Mouse (Mus musculus) kidney, postnatal 0 days (tissue): Measurements from ENCODE around the gene Fam173b. TPM values are rescaled to one million over a fixed set of nuclear protein-coding genes. Genes with fewer than 3 reads are reported as not detected.
A peak's percentile ranks its signal among the peaks of the same experiment; 100 is the strongest.

Source experiments
- ATAC-seq: fragments of 200-750 bp; cut with Nextera tagmentation; replicated peaks from 2 replicates; pipeline ENCODE4 v1.8.0; 2017; ENCODE audit warnings: low read depth, moderate number of reproducible peaks, moderate TSS enrichment, moderate library complexity; ENCODE audit not compliant: low FRiP score
- DNase-seq: peaks from one replicate; pipeline ENCODE4 v3.0.0-alpha.2; 2016; ENCODE audit warnings: low spot score
- H3K27ac ChIP-seq: fragments of 300-500 bp; sonication (generic); 2 replicates; pipeline ENCODE4 v1.5.1; 2014; ENCODE audit warnings: mild to moderate bottlenecking
- H3K27me3 ChIP-seq: fragments of 300-500 bp; sonication (generic); 2 replicates; pipeline ENCODE4 v1.6.1; 2014; ENCODE audit warnings: low read length, mixed read lengths; ENCODE audit not compliant: insufficient read depth
- H3K36me3 ChIP-seq: fragments of 300-500 bp; sonication (generic); 2 replicates; pipeline ENCODE4 v1.6.1; 2014; ENCODE audit warnings: low read length, mixed read lengths; ENCODE audit not compliant: insufficient read depth
- H3K4me1 ChIP-seq: fragments of 300-500 bp; sonication (generic); replicated peaks from 2 replicates; pipeline ENCODE4 v1.6.1; 2014; ENCODE audit warnings: antibody characterized with exemption, low read length, mixed read lengths; ENCODE audit not compliant: insufficient read depth
- H3K4me2 ChIP-seq: fragments of 300-500 bp; sonication (generic); 2 replicates; pipeline ENCODE4 v1.6.1; 2014; ENCODE audit warnings: mild to moderate bottlenecking, low read length, moderate library complexity, mixed read lengths
- H3K4me3 ChIP-seq: fragments of 300-500 bp; sonication (generic); replicated peaks from 2 replicates; pipeline ENCODE4 v1.5.1; 2014; ENCODE audit warnings: low read depth, low read length
- H3K9ac ChIP-seq: fragments of 300-500 bp; sonication (generic); 2 replicates; pipeline ENCODE4 v1.6.1; 2014; ENCODE audit warnings: low read depth, low read length
- H3K9me3 ChIP-seq: fragments of 300-500 bp; sonication (generic); replicated peaks from 2 replicates; pipeline ENCODE4 v1.6.1; 2016; ENCODE audit warnings: low read length, inconsistent platforms, mixed read lengths
- CTCF ChIP-seq: IDR thresholded peaks from 2 replicates; pipeline ENCODE4 v1.5.1; 2016; ENCODE audit warnings: antibody characterized with exemption, low read depth, mild to moderate bottlenecking, moderate library complexity
- WGBS: fragments of 180-500 bp; shearing (Covaris S2); extraction: QIAGEN DNeasy Blood & Tissue Kit; methylation state at CpG from one replicate; pipeline ENCODE4 v1.1.7; 2014; 5-methylcytosine and 5-hydroxymethylcytosine counted together
- polyA plus RNA-seq: library from polyadenylated mRNA; unstranded; fragments of >200 nt; fragmentation: Nextera tagmentation; extraction: Ambion mirVana; gene quantifications from 2 replicates; pipeline ENCODE4 v1.2.1, GENCODE M21; 2015

Gene Fam173b
- polyA plus RNA-seq, 1 experiment from 2014 or later, result 14.6 TPM

DNA sequence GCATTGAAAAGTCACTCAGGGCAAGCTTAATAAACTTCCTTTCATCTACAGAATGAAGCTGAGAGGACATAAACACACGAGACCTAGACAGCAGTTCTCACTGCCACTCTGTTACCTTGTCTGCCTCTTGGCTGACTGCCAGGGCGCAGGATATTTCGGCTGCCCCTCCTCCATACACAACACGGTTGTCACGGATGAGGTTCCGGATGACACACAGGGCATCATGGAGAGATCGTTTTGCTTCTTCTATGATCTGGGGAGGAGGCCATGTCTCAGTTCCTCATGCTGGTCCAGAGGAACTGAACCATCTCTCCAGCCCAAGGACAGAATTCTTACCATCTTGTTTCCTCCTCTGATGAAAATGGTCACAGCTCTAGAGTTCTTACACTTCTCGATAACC, 9.1 kb upstream of the Fam173b start:
- no peak for TF ChIP-seq CTCF
- 78% methylated on average over 8 of the region's 8 CpGs for WGBS
- no peak for DNase-seq

DNA sequence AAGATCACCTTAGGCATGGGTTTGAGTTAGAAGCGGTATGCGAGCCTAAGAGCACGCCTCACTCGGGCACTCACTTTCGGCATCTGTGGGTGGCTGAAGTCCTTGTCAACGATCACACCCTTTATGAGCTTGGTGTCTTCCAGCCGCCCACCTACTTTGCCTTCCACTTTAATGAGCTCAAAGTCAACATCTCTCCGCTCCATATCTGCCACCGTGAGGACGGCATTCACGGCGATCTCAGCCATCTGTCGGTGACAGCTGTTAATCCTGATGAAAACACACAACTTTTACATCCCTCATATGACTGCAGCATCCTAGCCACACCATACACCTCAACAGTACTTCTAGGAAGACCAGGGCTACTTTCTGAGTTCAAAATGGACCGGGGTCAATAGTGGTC, 7.4 kb upstream of the Fam173b start:
- Histone ChIP-seq H3K9ac (no peak overlapping the region), H3K4me1 (0 out of 2 replicates have a peak, but pooled peaks cover under 1% of the 10 kb centered on the region), H3K9me3 (no peaks in the 10 kb centered on the region), H3K27ac (no peak overlapping the region), H3K27me3 (no peaks in the 10 kb centered on the region), H3K4me3 (no peak overlapping the region), H3K4me2 (no peak overlapping the region), H3K36me3 (peaks cover 65% of the 10 kb centered on the region)
- whole genome bisulfite sequencing, result 84% methylated on average over 14 of the region's 14 CpGs
- no peak for TF ChIP-seq CTCF
- no peak for DNase-seq
- ATAC-seq, result no peak

More for the DNA sequence above, 9.1 kb upstream of the Fam173b start:
- peaks cover 65% of the 10 kb centered on the region for H3K36me3 ChIP-seq
- no peak overlapping the region for H3K9ac ChIP-seq
- H3K27me3 ChIP-seq, result no peaks in the 10 kb centered on the region
- H3K4me2 ChIP-seq, result no peak overlapping the region
- no peaks in the 10 kb centered on the region for H3K9me3 ChIP-seq
- no peak overlapping the region for H3K27ac ChIP-seq
- H3K4me1 ChIP-seq, result 0 out of 2 replicates have a peak, but pooled peaks cover 4% of the 10 kb centered on the region
- H3K4me3 ChIP-seq, result no peak overlapping the region
- ATAC-seq, result no peak

DNA sequence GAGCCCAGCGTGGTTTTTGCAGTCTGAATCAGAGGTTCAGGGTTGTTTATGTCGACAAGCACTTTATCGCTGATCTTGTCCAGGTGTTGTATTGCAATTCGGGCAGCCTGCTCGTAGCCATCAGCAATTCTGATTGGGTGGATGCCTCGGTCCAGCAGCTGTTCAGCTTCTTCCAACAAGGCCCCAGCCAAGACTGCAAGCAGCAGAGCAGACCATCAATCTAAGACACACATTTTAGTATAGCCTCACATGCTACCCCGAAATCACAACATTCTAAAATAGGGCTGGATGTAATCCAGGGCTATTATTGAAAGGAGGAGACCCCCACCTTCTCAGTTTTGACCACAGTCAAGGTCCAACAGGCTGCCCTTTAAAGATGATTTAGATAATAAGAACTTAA, 6.0 kb upstream of the Fam173b start:
- no peaks in the 10 kb centered on the region for H3K27me3 ChIP-seq
- H3K9me3 ChIP-seq, result no peaks in the 10 kb centered on the region
- no peak overlapping the region for H3K4me3 ChIP-seq
- TF ChIP-seq CTCF, result no peak
- H3K36me3 ChIP-seq, result peaks cover 54% of the 10 kb centered on the region
- no peak overlapping the region for H3K27ac ChIP-seq
- H3K4me1 ChIP-seq, result peaks cover 8% of the 10 kb centered on the region
- H3K4me2 ChIP-seq, result no peak overlapping the region
- 60% methylated on average over 7 of the region's 7 CpGs for WGBS
- ATAC-seq (peak; percentile 54; the same call in 1 of the 2 replicates), DNase-seq (peak; percentile 84)
- H3K9ac ChIP-seq, result no peak overlapping the region

DNA sequence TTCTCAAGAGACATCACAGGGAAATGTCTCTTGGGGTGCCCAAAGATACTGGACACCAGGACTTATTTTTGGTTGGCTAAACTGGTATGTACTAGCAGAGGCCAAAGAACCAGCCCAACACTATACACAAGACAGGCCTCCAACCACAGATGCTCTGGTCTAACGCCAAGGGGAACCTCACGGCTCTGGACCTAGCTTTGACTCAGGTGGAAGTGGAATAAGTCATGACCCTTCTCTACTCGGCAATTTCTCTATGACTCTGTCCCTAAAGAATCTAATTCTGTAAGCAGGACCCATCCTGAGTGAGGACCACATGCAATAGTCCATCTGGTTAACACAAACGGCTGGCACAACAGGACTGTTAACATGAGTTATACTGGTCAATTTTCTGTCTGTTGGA, 1.8 kb upstream of the Fam173b start:
- peak overlapping the region; percentile 90 for H3K4me2 ChIP-seq
- peaks cover 13% of the 10 kb centered on the region; the same call in 1 of the 2 replicates for H3K36me3 ChIP-seq
- no peaks in the 10 kb centered on the region for H3K27me3 ChIP-seq
- WGBS, result 55% methylated on average over 4 of the region's 4 CpGs
- DNase-seq, result no peak
- no peak for TF ChIP-seq CTCF
- H3K9me3 ChIP-seq, result no peaks in the 10 kb centered on the region
- ATAC-seq, result no peak
- no peak overlapping the region for H3K27ac ChIP-seq
- H3K4me1 ChIP-seq, result peaks cover 16% of the 10 kb centered on the region
- H3K4me3 ChIP-seq, result no peak overlapping the region
- H3K9ac ChIP-seq, result no peak overlapping the region

DNA sequence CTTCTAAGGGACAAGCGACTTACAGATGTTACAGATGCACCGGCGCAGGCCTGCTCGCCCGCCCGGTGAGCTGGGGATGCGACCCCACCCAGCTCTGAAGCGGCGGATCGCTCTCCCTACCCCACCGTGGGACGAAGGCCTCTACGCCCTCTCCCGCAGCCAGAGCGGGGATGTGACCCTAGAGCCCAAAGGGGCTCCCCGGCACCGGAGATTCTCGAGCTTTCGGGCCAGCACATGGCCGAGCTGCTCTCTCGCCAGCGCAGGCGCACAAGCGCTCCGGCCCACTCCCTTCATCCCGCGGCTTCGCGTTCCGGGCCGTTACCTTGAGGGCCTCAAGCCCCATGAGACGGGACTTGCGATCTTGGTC, 390 bp upstream of the Fam173b start:
- Histone ChIP-seq H3K9ac (peak overlapping the region; percentile 86), H3K4me2 (peak overlapping the region; percentile 90), H3K4me1 (peaks cover 16% of the 10 kb centered on the region), H3K36me3 (0 out of 2 replicates have a peak, but pooled peaks cover 3% of the 10 kb centered on the region), H3K27me3 (no peaks in the 10 kb centered on the region), H3K27ac (peak overlapping the region; percentile 55; the same call in 1 of the 2 replicates), H3K9me3 (no peaks in the 10 kb centered on the region), H3K4me3 (peak overlapping the region; percentile 84)
- DNase-seq (no peak), ATAC-seq (peak; percentile 72)
- TF ChIP-seq CTCF, result no peak
- WGBS, result under 1% methylated on average over 33 of the region's 33 CpGs

DNA sequence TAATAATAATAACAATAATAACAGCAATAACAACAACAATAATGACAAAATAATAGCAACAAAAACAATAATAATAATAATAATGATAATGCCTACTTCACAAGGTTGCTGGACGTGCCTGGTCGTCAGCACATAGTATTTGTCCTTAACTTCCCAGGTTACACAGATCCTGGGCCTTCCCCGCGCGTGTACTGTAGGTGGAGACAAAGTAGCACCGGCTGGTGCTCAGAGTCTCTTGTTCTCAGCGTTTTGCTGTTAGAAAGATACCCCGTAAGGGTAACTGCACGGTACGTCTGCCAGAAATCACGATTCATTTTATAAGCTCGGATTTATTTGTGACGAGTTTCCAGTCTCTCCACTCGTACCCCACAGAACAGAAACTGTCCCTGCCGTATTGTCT, 774 bp downstream of the Fam173b start:
- peak overlapping the region; percentile 86 for H3K9ac ChIP-seq
- H3K4me3 ChIP-seq, result peak overlapping the region; percentile 84
- H3K4me2 ChIP-seq, result peak overlapping the region; percentile 90
- DNase-seq, result peak; percentile 87
- WGBS, result 3% methylated on average over 15 of the region's 15 CpGs
- H3K4me1 ChIP-seq, result peaks cover 16% of the 10 kb centered on the region
- no peaks in the 10 kb centered on the region for H3K36me3 ChIP-seq
- no peaks in the 10 kb centered on the region for H3K9me3 ChIP-seq
- ATAC-seq, result peak; percentile 49; the same call in 1 of the 2 replicates
- H3K27ac ChIP-seq, result peak overlapping the region; percentile 87
- H3K27me3 ChIP-seq, result no peaks in the 10 kb centered on the region
- peak; percentile 71 for TF ChIP-seq CTCF

DNA sequence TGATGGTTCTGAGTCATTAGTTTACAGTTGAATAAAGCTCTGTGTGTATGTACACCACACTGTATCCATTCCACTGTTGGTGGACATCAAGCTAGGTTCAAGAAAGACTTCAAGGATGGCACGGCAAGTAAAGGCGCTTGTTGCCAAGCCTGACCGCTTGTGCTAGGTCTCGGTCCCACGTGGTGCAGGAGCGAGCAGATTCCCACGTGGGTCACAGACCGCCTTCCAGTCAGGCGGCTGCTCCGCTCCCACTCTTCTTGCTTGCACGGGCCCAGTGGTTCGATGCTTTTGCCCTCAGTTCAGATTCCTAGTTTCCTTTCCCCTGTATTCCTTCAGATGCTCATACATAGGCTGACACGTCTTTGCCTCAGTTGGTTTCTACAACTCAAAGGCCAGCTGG, 1.5 kb downstream of the Fam173b start:
- Histone ChIP-seq H3K4me2 (peak overlapping the region; percentile 90), H3K9me3 (no peaks in the 10 kb centered on the region), H3K36me3 (no peaks in the 10 kb centered on the region), H3K4me3 (peak overlapping the region; percentile 84; the same call in 1 of the 2 replicates), H3K27ac (no peak overlapping the region), H3K27me3 (no peaks in the 10 kb centered on the region), H3K4me1 (peaks cover 16% of the 10 kb centered on the region), H3K9ac (no peak overlapping the region)
- ATAC-seq (no peak), DNase-seq (no peak)
- 77% methylated on average over 13 of the region's 13 CpGs for WGBS
- no peak for TF ChIP-seq CTCF
